Mouse (Mus musculus) brain, embryonic 14.5 days (tissue): ENCODE data around the gene Aldh1a2.

Experiments used
- CTCF ChIP-seq: fragments of 200-500 bp; IDR thresholded peaks from 2 replicates; pipeline ENCODE4 v1.5.1; 2012; ENCODE audit warnings: inconsistent platforms, mild to moderate bottlenecking, moderate library complexity, borderline replicate concordance; ENCODE audit not compliant: insufficient read depth, insufficient read length; ENCODE audit errors: extremely low read depth
- POLR2A ChIP-seq: fragments of 200-500 bp; IDR thresholded peaks from 2 replicates; pipeline ENCODE4 v1.6.1; 2012; ENCODE audit warnings: mild to moderate bottlenecking, inconsistent platforms, borderline replicate concordance; ENCODE audit not compliant: poor library complexity, insufficient read depth, insufficient read length, severe bottlenecking; ENCODE audit errors: extremely low read depth

- no peak for TF ChIP-seq CTCF
- no peak for TF ChIP-seq POLR2A
Observed at GRCm38 (mm10) chr9:71269711-71270110, 54.1 kb downstream of the Aldh1a2 start.
